Mouse (Mus musculus) midbrain, embryonic 12.5 days (tissue): ENCODE measurements around the gene Glb1l. TPM values are rescaled to one million over a fixed set of nuclear protein-coding genes. Genes with fewer than 3 reads are reported as not detected.

Experiments
- ATAC-seq: fragments of 200-750 bp; cut with Nextera tagmentation; 2 replicates; pipeline ENCODE4 v1.8.0; 2017; ENCODE audit warnings: low read depth, moderate TSS enrichment, moderate library complexity; ENCODE audit not compliant: low FRiP score
- H3K27ac ChIP-seq: fragments of 300-500 bp; sonication (generic); replicated peaks from 2 replicates; pipeline ENCODE4 v1.5.1; 2016; ENCODE audit warnings: mild to moderate bottlenecking
- H3K27me3 ChIP-seq: fragments of 300-500 bp; sonication (generic); 2 replicates; pipeline ENCODE4 v1.6.1; 2016; ENCODE audit warnings: mild to moderate bottlenecking
- H3K36me3 ChIP-seq: fragments of 300-500 bp; sonication (generic); 2 replicates; pipeline ENCODE4 v1.6.1; 2016
- H3K4me1 ChIP-seq: fragments of 300-500 bp; sonication (generic); 2 replicates; pipeline ENCODE4 v1.6.1; 2016
- H3K4me2 ChIP-seq: fragments of 300-500 bp; sonication (generic); replicated peaks from 2 replicates; pipeline ENCODE4 v1.6.1; 2016; ENCODE audit warnings: mild to moderate bottlenecking, moderate library complexity
- H3K4me3 ChIP-seq: fragments of 300-500 bp; sonication (generic); 2 replicates; pipeline ENCODE4 v1.5.1; 2016; ENCODE audit warnings: mild to moderate bottlenecking
- H3K9ac ChIP-seq: fragments of 300-500 bp; sonication (generic); replicated peaks from 2 replicates; pipeline ENCODE4 v1.6.1; 2016; ENCODE audit warnings: mild to moderate bottlenecking, moderate library complexity
- H3K9me3 ChIP-seq: fragments of 300-500 bp; sonication (generic); 2 replicates; pipeline ENCODE4 v1.6.1; 2016; ENCODE audit warnings: mild to moderate bottlenecking
- WGBS: fragments of 180-500 bp; shearing (Covaris S2); methylation state at CpG from one replicate; pipeline ENCODE4 v1.1.7; 2016; 5-methylcytosine and 5-hydroxymethylcytosine counted together
- polyA plus RNA-seq: library from polyadenylated mRNA; unstranded; fragments of >200 nt; fragmentation: Nextera tagmentation; extraction: Ambion mirVana; gene quantifications from 2 replicates; pipeline ENCODE4 v1.2.1, GENCODE M21; 2016

Glb1l gene
- polyA plus RNA-seq, 1 experiment from 2014 or later: 25.7 TPM

DNA sequence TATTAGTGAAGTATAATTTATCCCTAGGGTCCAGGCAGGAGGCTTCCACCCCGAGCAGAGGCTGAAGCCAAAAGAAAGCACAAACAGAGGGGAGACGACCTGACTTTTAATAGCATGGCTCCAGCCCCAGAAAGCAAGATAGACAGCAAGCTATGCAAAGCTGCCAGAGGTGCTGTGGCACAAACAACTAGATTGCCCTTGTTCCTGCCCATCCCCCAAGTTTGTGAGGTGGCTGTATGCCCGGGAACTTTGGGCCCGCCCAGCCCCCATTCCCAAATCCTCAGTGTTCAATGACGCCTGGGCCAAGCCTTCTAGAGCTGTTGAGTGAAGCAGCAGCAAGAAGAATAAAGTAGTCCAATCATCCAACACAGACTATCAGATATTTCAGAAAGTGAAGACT, 4.3 kb upstream of the Glb1l start:
- Histone ChIP-seq H3K9ac (no peak overlapping the region), H3K36me3 (peaks cover 43% of the 10 kb centered on the region), H3K4me2 (no peak overlapping the region), H3K9me3 (no peaks in the 10 kb centered on the region), H3K4me1 (peaks cover 45% of the 10 kb centered on the region), H3K27me3 (peaks cover 44% of the 10 kb centered on the region), H3K4me3 (no peak overlapping the region), H3K27ac (no peak overlapping the region)
- no peak for ATAC-seq
- 77% methylated on average over 5 of the region's 5 CpGs for WGBS

- Histone ChIP-seq H3K4me3 (no peak overlapping the region), H3K9ac (no peak overlapping the region), H3K4me1 (peaks cover 45% of the 10 kb centered on the region), H3K27ac (no peak overlapping the region), H3K27me3 (peaks cover 43% of the 10 kb centered on the region), H3K36me3 (peaks cover 43% of the 10 kb centered on the region), H3K9me3 (no peaks in the 10 kb centered on the region), H3K4me2 (no peak overlapping the region)
- no peak for ATAC-seq
- WGBS: 83% methylated on average over 2 of the region's 2 CpGs
These were observed 3.8 kb upstream of the Glb1l start for GRCm38 (mm10) chr1:75214442-75214841.

DNA sequence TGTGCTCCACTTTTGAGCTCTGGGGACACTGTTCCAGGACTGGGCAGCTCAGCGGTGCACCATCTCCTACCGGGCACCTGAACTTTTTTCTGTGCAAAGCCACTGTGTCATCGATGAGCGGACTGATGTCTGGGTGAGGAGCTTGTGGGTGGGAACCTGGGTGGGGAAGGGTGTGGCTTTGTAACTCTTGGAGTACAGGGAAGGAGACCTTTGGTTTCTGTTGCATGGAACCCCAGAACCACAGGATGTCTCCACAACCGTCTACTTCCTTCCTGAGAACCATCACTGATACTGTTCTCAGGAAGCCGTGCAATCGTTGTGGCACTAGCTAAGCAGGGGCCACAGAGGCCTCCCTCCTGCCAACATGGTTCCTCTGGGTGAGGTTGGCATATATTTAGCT, 2.5 kb upstream of the Glb1l start:
- 89% methylated on average over 7 of the region's 7 CpGs for WGBS
- peaks cover 43% of the 10 kb centered on the region for H3K36me3 ChIP-seq
- H3K4me2 ChIP-seq: no peak overlapping the region
- H3K27ac ChIP-seq: no peak overlapping the region
- H3K4me3 ChIP-seq: no peak overlapping the region
- ATAC-seq: no peak
- H3K4me1 ChIP-seq: peaks cover 44% of the 10 kb centered on the region
- H3K27me3 ChIP-seq: peaks cover 37% of the 10 kb centered on the region
- no peak overlapping the region for H3K9ac ChIP-seq
- no peaks in the 10 kb centered on the region for H3K9me3 ChIP-seq

DNA sequence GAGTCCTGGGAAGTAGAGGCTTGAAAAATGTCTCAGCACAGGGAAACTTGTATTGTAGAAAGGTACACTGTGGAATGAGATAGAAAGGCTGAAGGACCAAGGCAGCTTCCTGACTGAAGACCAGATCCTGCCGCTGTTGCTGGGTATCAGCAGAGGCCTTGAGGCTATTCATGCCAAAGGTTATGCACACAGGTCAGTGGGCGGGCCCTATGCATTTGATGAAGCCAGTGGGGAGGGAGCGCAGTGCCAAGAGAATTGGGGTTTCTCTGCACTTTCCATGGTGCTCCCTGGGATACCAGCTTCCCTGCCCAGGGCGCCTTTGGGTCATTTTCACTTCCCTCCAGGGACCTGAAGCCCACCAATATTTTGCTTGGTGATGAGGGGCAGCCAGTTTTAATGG, 1.9 kb upstream of the Glb1l start:
- peaks cover 41% of the 10 kb centered on the region for H3K4me1 ChIP-seq
- no peak for ATAC-seq
- 88% methylated on average over 4 of the region's 4 CpGs for WGBS

GRCm38 (mm10) chr1:75211141-75211708, 612 bp upstream of the Glb1l start:
- peaks cover 41% of the 10 kb centered on the region for H3K4me1 ChIP-seq
- peak overlapping the region; percentile 98 for H3K4me2 ChIP-seq
- no peaks in the 10 kb centered on the region for H3K9me3 ChIP-seq
- H3K27ac ChIP-seq: no peak overlapping the region
- peak overlapping the region; percentile 95 for H3K9ac ChIP-seq
- peak overlapping the region; percentile 77 for H3K4me3 ChIP-seq
- peak; percentile 48; the same call in 1 of the 2 replicates for ATAC-seq
- H3K27me3 ChIP-seq: peaks cover 19% of the 10 kb centered on the region
- 12% methylated on average over 17 of the region's 17 CpGs for WGBS
- H3K36me3 ChIP-seq: peaks cover 43% of the 10 kb centered on the region

More for the DNA sequence above, 1.9 kb upstream of the Glb1l start:
- Histone ChIP-seq H3K9ac (no peak overlapping the region), H3K9me3 (no peaks in the 10 kb centered on the region), H3K27me3 (peaks cover 32% of the 10 kb centered on the region), H3K4me3 (no peak overlapping the region), H3K4me2 (no peak overlapping the region; the same call in 1 of the 2 replicates), H3K36me3 (peaks cover 43% of the 10 kb centered on the region), H3K27ac (no peak overlapping the region)

DNA sequence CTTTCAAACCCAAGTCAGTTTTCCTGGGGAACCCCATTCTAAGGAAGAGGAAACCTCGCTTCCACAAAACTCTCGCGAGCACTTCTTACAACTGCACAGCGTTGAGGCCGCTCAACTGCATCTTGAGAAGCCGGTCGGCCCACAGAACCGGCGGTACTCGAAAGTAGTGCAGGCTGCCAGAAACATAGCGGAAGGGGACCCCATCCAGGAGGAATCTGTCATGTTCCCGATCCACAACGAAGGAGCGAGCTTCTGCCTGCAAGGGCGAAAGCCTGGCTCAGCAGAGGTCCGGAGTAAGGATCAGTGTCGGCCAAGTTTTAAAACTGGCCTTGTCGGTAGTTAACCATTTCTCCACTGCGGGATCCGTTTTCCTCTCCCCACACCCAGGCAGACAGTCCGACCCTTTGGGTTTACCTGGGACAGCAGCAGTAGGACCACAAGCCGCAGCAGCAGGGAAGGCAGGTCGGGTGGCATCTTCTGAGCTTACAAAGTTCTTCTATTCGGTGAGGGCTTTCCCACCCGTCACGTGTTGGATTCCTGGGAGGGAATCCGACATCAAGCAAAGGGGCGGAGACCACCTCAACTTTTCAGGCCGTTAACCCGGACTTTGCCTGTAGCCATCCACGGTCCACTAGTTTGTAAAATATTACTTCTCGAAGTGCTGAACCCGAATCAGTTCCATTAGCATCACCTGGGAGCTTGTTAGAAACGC, 1.5 kb downstream of the Glb1l start:
- no peaks in the 10 kb centered on the region for H3K9me3 ChIP-seq
- peak overlapping the region; percentile 37 for H3K4me3 ChIP-seq
- 14% methylated on average over 34 of the region's 34 CpGs for WGBS
- peak overlapping the region; percentile 98 for H3K4me2 ChIP-seq
- no peak overlapping the region for H3K27ac ChIP-seq
- peaks cover 41% of the 10 kb centered on the region for H3K4me1 ChIP-seq
- ATAC-seq: no peak
- peaks cover 12% of the 10 kb centered on the region for H3K27me3 ChIP-seq
- peak overlapping the region; percentile 51 for H3K9ac ChIP-seq
- peaks cover 24% of the 10 kb centered on the region for H3K36me3 ChIP-seq

DNA sequence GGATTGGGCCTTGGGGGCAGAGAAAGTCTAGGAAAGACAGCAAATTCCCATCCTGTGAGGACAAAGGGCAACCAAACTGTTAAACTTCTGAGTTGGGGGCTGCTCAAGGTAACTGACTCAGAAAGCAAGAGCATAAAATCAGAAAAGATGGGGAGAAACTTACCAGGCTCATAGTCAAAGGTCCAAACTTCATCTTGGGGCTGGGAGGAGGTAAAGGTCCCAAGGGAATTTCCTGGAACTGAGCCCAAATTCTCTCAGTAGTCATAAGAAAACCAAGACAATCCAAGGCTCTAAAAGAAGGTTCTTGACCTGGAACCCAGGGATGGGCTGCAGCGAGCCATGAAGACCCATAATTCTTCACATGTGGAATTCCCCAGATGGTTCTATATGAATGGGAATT, 9.4 kb downstream of the Glb1l start:
- no peaks in the 10 kb centered on the region for H3K4me1 ChIP-seq
- no peak overlapping the region for H3K4me2 ChIP-seq
- H3K36me3 ChIP-seq: peaks cover 42% of the 10 kb centered on the region
- H3K9ac ChIP-seq: no peak overlapping the region
- no peak overlapping the region for H3K27ac ChIP-seq
- WGBS: 91% methylated on average over 1 of the region's 1 CpGs
- H3K4me3 ChIP-seq: no peak overlapping the region
- no peaks in the 10 kb centered on the region for H3K9me3 ChIP-seq
- no peak for ATAC-seq
- no peaks in the 10 kb centered on the region for H3K27me3 ChIP-seq

- Histone ChIP-seq H3K27ac (peak overlapping the region; percentile 87), H3K4me1 (peaks cover 24% of the 10 kb centered on the region), H3K36me3 (peaks cover 30% of the 10 kb centered on the region), H3K4me2 (peak overlapping the region; percentile 96), H3K9ac (peak overlapping the region; percentile 81), H3K9me3 (no peaks in the 10 kb centered on the region), H3K27me3 (no peaks in the 10 kb centered on the region), H3K4me3 (peak overlapping the region; percentile 68)
- no peak for ATAC-seq
- under 1% methylated on average over 19 of the region's 19 CpGs for WGBS
These were observed 18.2 kb downstream of the Glb1l start for GRCm38 (mm10) chr1:75192452-75192851.

GRCm38 (mm10) chr1:75191622-75192402, 18.8 kb downstream of the Glb1l start, which contains the start of the genes Ankzf1 and Atg9a:
Gene Ankzf1, plus strand, starts transcription at chr1:75192151.
Gene Atg9a, minus strand, starts transcription at chr1:75192196.
- H3K4me3 ChIP-seq: peak within 1 kb of the TSS; percentile 68
- no peaks in the 10 kb centered on the region for H3K9me3 ChIP-seq
- peaks cover 29% of the 10 kb centered on the region for H3K36me3 ChIP-seq
- WGBS: under 1% methylated on average over 48 of the region's 56 CpGs
- peaks cover 24% of the 10 kb centered on the region for H3K4me1 ChIP-seq
- ATAC-seq: peak; percentile 99
- H3K9ac ChIP-seq: peak within 1 kb of the TSS; percentile 83
- peak within 1 kb of the TSS; percentile 96 for H3K4me2 ChIP-seq
- H3K27ac ChIP-seq: peak within 1 kb of the TSS; percentile 87
- no peaks in the 10 kb centered on the region for H3K27me3 ChIP-seq

GRCm38 (mm10) chr1:75191258-75191621, 19.4 kb downstream of the Glb1l start:
- Histone ChIP-seq H3K9me3 (no peaks in the 10 kb centered on the region), H3K4me3 (peak overlapping the region; percentile 68), H3K36me3 (peaks cover 29% of the 10 kb centered on the region), H3K27ac (peak overlapping the region; percentile 87), H3K4me2 (peak overlapping the region; percentile 96), H3K4me1 (peaks cover 24% of the 10 kb centered on the region), H3K27me3 (no peaks in the 10 kb centered on the region), H3K9ac (peak overlapping the region; percentile 83)
- no peak for ATAC-seq
- 41% methylated on average over 5 of the region's 5 CpGs for WGBS

DNA sequence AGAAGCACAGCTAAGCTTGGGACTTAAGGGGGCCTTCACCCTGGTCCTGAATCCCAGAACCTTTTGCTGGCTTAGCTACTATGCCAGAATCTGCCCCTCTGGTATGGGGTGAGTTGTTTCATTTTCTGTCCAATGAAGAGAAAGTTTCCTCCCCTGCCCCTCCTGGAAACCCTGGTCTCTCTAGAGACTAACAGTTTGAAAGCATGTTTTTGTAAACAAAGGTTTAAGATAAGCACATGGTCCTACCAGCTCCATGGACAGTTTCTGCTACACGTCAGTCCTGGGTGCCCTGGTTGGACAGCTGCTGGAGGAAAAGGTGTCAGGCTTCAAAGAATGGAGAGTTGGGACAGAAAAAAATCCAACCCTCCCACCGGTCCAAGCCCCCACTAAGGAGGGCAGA, 20.0 kb downstream of the Glb1l start:
- ATAC-seq: no peak
- peaks cover 29% of the 10 kb centered on the region for H3K36me3 ChIP-seq
- H3K27me3 ChIP-seq: no peaks in the 10 kb centered on the region
- H3K9ac ChIP-seq: peak overlapping the region; percentile 31; the same call in 1 of the 2 replicates
- peaks cover 24% of the 10 kb centered on the region for H3K4me1 ChIP-seq
- H3K4me2 ChIP-seq: peak overlapping the region; percentile 96
- H3K9me3 ChIP-seq: no peaks in the 10 kb centered on the region
- no peak overlapping the region for H3K27ac ChIP-seq
- 77% methylated on average over 2 of the region's 2 CpGs for WGBS
- no peak overlapping the region for H3K4me3 ChIP-seq
